Mouse (Mus musculus) heart, adult 8-10 months (tissue): ENCODE results near the gene Stard3. TPM values are rescaled to one million over a fixed set of nuclear protein-coding genes. Genes with fewer than 3 reads are reported as not detected.

Source experiments
- DNase-seq: peaks from one replicate; pipeline ENCODE4 v3.0.0; 2022; ENCODE audit warnings: low spot score
- total RNA-seq, 4 experiments: library from RNA; stranded (reverse); gene quantifications; 2 replicates each; pipeline ENCODE4 v1.2.4; 2022

Gene Stard3
- total RNA-seq, 4 experiments from 2014 or later = 17.2 to 28.8 (median 23.7) TPM

- no peak for DNase-seq
Measured at GRCm38 (mm10) chr11:98348083-98348961, 9.8 kb upstream of the Stard3 start, which contains the start of gene Ppp1r1b. Ppp1r1b (plus strand) TSS chr11:98348404.

- no peak for DNase-seq
Measured at GRCm38 (mm10) chr11:98349308-98349707, 8.9 kb upstream of the Stard3 start.

GRCm38 (mm10) chr11:98352272-98352990 lies 5.7 kb upstream of the Stard3 start:
- no peak for DNase-seq

- DNase-seq = no peak
Measured at GRCm38 (mm10) chr11:98353651-98354211, 4.4 kb upstream of the Stard3 start.

GRCm38 (mm10) chr11:98354445-98354844 lies 3.7 kb upstream of the Stard3 start:
- DNase-seq = no peak

- DNase-seq = peak; percentile 55
Measured at GRCm38 (mm10) chr11:98355732-98356299, 2.4 kb upstream of the Stard3 start.

- no peak for DNase-seq
Measured at GRCm38 (mm10) chr11:98356625-98357394, 1.4 kb upstream of the Stard3 start.

GRCm38 (mm10) chr11:98357396-98358160 lies 590 bp upstream of the Stard3 start:
- DNase-seq = no peak

- DNase-seq = no peak
Measured at GRCm38 (mm10) chr11:98360866-98361521, 2.8 kb downstream of the Stard3 start.

GRCm38 (mm10) chr11:98363817-98364216 lies 5.6 kb downstream of the Stard3 start:
- DNase-seq = no peak

- DNase-seq = no peak
Measured at GRCm38 (mm10) chr11:98364410-98364809, 6.2 kb downstream of the Stard3 start.

- DNase-seq = no peak
Measured at GRCm38 (mm10) chr11:98366290-98366689, 8.1 kb downstream of the Stard3 start.

- DNase-seq = no peak
Measured at GRCm38 (mm10) chr11:98367171-98367862, 9.1 kb downstream of the Stard3 start.

GRCm38 (mm10) chr11:98367863-98368186 lies 9.7 kb downstream of the Stard3 start:
- no peak for DNase-seq

- no peak for DNase-seq
Measured at GRCm38 (mm10) chr11:98369337-98369736, 11.2 kb downstream of the Stard3 start.

GRCm38 (mm10) chr11:98370588-98370987 lies 12.4 kb downstream of the Stard3 start:
- no peak for DNase-seq

GRCm38 (mm10) chr11:98371556-98372240 lies 13.5 kb downstream of the Stard3 start:
- DNase-seq = no peak

GRCm38 (mm10) chr11:98372406-98372805 lies 14.2 kb downstream of the Stard3 start:
- DNase-seq = peak; percentile 61

GRCm38 (mm10) chr11:98373244-98373643 lies 15.1 kb downstream of the Stard3 start:
- no peak for DNase-seq
